Mouse (Mus musculus) thymus, adult 2 months (tissue): ENCODE data around the gene Gm20388. TPM values are rescaled to one million over a fixed set of nuclear protein-coding genes. Genes with fewer than 3 reads are reported as not detected.

Source experiments
- DNase-seq: peaks from one replicate; pipeline ENCODE4 v3.0.0; 2021
- H3K27ac ChIP-seq: fragments of 200-500 bp; 2 replicates; pipeline ENCODE4 v1.5.1; 2012; ENCODE audit warnings: low read length, control low read depth; ENCODE audit not compliant: control insufficient read depth, insufficient read depth
- H3K27me3 ChIP-seq: fragments of 200-500 bp; 2 replicates; pipeline ENCODE4 v1.6.1; 2012; ENCODE audit warnings: mild to moderate bottlenecking, low read length, moderate library complexity, mixed read lengths; ENCODE audit not compliant: control insufficient read depth, insufficient read depth
- H3K36me3 ChIP-seq: fragments of 200-500 bp; 2 replicates; pipeline ENCODE4 v1.6.1; 2012; ENCODE audit warnings: mild to moderate bottlenecking, low read length, moderate library complexity; ENCODE audit not compliant: control insufficient read depth, insufficient read depth
- H3K4me1 ChIP-seq: fragments of 200-500 bp; replicated peaks from 2 replicates; pipeline ENCODE4 v1.6.1; 2012; ENCODE audit warnings: low read length; ENCODE audit not compliant: control insufficient read depth, insufficient read depth
- H3K4me3 ChIP-seq: fragments of 200-500 bp; 2 replicates; pipeline ENCODE4 v1.5.1; 2012; ENCODE audit warnings: mild to moderate bottlenecking, low read length, control low read depth, moderate library complexity; ENCODE audit not compliant: control insufficient read depth, insufficient read depth
- CTCF ChIP-seq: fragments of 200-500 bp; IDR thresholded peaks from 2 replicates; pipeline ENCODE4 v1.5.1; 2012; ENCODE audit warnings: mild to moderate bottlenecking, control low read depth, low read length, moderate library complexity, borderline replicate concordance; ENCODE audit not compliant: control insufficient read depth, poor library complexity, insufficient read depth; ENCODE audit errors: extremely low read depth
- POLR2A ChIP-seq: fragments of 200-500 bp; IDR thresholded peaks from 2 replicates; pipeline ENCODE4 v1.6.1; 2012; ENCODE audit warnings: mild to moderate bottlenecking, low read length, control low read depth, moderate library complexity; ENCODE audit not compliant: control insufficient read depth, poor library complexity, insufficient read depth; ENCODE audit errors: extremely low read depth
- WGBS: fragments of 180-500 bp; shearing (Covaris S2); methylation state at CpG from one replicate; pipeline ENCODE4 v1.1.7; 2018; 5-methylcytosine and 5-hydroxymethylcytosine counted together
- polyA plus RNA-seq: library from polyadenylated mRNA; depleted of rRNA; stranded (reverse); fragments of >200 nt; gene quantifications from 2 replicates; pipeline ENCODE4 v1.2.3, GENCODE M21; 2012

The Gm20388 gene
- polyA plus RNA-seq, 1 experiment, result 103 TPM

DNA sequence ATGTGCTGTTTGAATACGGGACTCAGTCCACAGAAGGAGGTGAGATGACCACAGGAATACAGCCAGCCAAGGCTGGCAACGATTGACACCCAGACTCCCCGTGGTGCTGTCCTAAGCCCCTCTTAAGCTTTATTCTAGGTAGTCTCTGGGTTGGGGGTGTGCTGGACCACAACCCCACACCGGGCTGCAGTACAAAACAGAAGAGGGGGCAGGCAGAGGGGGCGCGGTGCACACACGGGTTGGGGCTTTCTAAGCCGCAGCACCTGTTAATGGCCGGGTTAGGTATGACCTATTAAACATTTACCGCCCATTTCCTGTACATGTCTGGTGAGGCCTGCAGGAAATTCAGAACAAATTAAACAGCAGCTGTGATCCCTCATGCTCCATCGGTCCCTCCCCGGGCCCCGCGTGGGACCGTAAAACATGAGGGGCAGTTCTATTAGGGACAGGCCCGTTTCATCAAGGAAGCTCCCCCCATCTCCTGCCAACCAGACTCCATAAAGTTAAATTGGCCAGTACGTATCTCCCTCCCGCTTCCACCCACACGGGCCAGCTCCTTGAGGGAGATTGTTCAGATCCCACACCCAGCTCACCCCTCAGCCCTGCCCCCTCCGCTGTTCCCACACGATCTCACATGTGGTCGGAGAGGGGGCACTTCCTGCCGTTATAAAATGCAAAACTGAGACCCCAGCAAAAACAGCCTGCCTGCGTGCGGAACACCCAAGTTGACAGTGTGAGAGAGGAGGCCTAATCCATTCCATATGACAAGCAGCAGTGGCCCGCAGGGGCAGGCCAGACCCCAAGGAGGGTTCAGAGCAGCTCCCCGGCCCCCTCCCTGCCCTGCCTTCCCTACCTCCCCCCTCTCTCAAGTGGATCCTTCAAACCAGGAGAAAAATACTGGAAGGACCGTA lies 1390.1 kb downstream of the Gm20388 start:
- Histone ChIP-seq H3K4me3 (peak overlapping the region; percentile 36), H3K27ac (peak overlapping the region; percentile 27; the same call in 1 of the 2 replicates), H3K4me1 (peaks cover 19% of the 10 kb centered on the region), H3K27me3 (no peaks in the 10 kb centered on the region), H3K36me3 (no peaks in the 10 kb centered on the region)
- 8% methylated on average over 28 of the region's 28 CpGs for WGBS
- no peak for TF ChIP-seq CTCF
- no peak for TF ChIP-seq POLR2A
- DNase-seq, result peak; percentile 52

DNA sequence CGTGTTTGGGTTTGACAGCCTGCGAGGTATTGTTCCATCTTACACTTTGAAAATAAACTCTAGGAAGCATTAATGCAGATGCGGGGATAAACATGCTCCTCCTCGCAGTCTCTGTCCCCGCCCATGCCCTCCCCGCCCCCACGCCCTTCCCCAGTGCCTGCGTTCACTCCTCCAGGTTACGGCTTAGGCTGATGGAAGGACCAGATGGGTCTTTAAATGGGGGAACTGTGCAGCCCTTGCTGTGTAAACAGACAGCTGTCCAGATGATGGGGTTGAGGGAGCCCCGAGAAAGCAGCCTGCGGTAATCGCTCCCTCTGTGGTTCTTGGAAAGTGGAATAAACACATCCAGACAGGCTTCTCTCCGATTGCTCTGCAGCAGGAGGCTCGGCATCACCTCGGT lies 1390.8 kb downstream of the Gm20388 start:
- H3K27me3 ChIP-seq, result no peaks in the 10 kb centered on the region
- DNase-seq, result peak; percentile 18
- peak overlapping the region; percentile 36 for H3K4me3 ChIP-seq
- peaks cover 19% of the 10 kb centered on the region for H3K4me1 ChIP-seq
- TF ChIP-seq CTCF (no peak), POLR2A (no peak)
- H3K27ac ChIP-seq, result no peak overlapping the region; the same call in 1 of the 2 replicates
- H3K36me3 ChIP-seq, result no peaks in the 10 kb centered on the region
- WGBS, result 11% methylated on average over 15 of the region's 15 CpGs

DNA sequence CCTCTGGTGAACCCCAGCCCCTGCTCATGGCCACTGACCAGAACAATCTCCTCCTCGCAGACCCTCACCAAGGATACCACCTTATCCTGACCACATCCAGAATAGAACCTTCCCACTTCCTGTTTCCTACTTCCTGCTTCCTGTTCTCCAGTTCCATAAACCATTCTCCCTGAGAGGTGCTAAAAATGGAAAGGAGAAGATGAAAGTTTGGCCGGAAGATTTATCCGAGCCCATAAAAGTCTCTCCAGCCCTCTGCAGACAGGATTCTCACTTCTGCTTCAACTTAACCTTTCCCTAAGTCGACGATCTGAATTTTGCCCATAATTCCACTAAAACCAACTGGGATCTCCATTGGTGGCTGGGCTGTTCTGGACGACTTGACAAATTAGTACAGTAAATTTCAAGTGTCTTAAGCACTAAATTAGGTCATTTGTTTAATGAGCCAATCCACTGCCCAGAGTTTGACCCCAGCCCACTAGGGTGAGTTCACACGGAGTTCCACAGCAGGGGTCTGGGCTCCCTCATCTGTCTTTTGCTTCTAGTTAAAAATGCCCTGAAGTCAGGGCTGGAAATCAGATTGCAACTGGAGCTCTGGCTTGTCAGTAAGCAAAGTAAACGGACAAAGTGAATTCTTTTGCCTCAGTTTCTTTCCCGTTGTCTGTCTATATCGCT lies 1391.5 kb downstream of the Gm20388 start:
- H3K27me3 ChIP-seq, result no peaks in the 10 kb centered on the region

DNA sequence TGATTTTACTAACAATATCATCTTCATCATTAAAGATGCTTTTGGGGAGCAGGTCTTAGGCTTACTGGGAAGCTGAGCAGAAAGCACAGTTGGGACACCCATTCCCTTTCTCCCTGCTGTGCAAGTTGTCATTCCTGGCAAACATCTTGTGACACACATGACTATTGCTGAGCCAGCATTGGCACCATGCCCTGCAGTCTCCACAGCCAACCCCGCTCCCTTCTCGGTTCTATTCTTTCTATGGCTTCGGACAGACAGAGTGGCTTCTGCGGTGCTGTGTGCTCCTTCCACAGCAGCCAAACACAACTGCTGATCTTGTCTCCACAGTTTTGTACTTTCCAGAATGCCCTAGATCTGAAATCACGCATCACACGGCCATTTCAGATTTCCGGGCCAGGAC lies 1397.1 kb downstream of the Gm20388 start:
- no peaks in the 10 kb centered on the region for H3K27me3 ChIP-seq
- 90% methylated on average over 7 of the region's 7 CpGs for WGBS
- H3K4me1 ChIP-seq, result no peaks in the 10 kb centered on the region
- DNase-seq, result no peak
- TF ChIP-seq POLR2A, result no peak
- no peak for TF ChIP-seq CTCF
- H3K36me3 ChIP-seq, result no peaks in the 10 kb centered on the region
- H3K27ac ChIP-seq, result no peak overlapping the region
- no peak overlapping the region for H3K4me3 ChIP-seq

More for the DNA sequence above, 1391.5 kb downstream of the Gm20388 start:
- no peak for DNase-seq
- 33% methylated on average over 10 of the region's 10 CpGs for WGBS
- Histone ChIP-seq H3K4me1 (peaks cover 19% of the 10 kb centered on the region), H3K4me3 (peak overlapping the region; percentile 36), H3K36me3 (no peaks in the 10 kb centered on the region), H3K27ac (no peak overlapping the region)
- TF ChIP-seq POLR2A (no peak), CTCF (no peak)

DNA sequence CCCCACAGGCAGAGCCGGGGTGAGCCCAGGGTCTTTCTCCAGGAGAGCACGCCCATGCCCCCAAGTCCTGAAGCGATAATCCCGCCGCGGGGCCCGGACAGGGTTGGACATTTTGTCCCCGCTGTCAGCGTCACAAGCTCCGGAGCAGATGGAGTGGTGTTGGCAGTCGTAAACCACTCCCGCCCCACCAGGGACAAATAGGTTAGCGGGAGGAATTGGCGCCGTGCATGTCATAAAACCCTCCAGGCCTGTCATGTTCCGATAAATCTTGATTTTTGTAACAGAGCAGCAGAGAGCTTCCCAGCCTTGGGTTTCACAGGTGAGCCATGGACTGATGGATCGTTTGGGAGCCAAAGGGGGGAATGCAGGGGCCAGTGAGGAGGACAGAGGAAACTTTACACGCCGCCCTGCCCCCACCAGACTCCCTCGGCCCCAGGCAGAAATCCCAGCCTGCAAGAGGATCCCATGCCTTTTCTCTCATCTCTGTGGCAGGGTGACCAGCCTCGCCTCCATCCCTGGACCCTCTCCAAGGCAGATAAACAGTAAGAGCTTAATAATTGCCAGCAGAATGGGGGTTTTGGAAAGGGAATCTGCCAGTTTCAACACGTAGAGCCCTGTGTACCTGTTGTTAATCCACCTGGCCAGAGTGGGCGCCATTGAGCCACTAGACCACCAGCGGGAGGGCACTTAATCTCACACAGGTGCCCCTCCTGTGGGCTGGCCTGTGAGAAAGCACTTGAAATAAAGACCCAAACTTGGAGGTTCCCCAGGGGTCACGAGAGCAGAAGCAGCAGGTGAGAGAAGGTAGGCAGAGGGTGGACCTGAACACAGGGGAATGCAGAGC lies 1400.6 kb downstream of the Gm20388 start:
- Histone ChIP-seq H3K4me1 (no peaks in the 10 kb centered on the region), H3K4me3 (no peak overlapping the region), H3K27ac (no peak overlapping the region), H3K27me3 (no peaks in the 10 kb centered on the region; the same call in 1 of the 2 replicates), H3K36me3 (no peaks in the 10 kb centered on the region)
- WGBS, result 39% methylated on average over 25 of the region's 25 CpGs
- DNase-seq, result no peak
- TF ChIP-seq POLR2A (no peak), CTCF (no peak)

DNA sequence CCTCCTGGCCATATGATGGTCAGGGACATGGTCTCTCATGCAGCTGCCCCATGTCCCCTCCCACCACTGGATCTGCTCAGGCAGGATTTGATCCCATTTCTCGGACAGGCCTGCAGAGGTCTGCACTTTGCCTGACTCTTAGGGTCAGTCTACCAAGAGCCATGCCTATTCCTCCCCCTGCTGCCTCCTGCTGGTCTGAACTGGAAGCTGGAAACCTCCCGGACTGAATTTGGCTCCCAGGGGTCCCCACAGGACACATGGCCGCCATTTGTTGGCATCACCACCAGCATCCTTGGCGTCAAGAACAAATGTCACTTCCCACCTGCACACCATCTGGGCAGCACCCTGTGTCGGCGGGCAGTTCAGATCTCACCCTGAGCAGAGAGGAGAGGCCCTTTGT lies 1402.8 kb downstream of the Gm20388 start:
- Histone ChIP-seq H3K4me1 (no peaks in the 10 kb centered on the region), H3K36me3 (no peaks in the 10 kb centered on the region), H3K4me3 (no peak overlapping the region), H3K27me3 (no peaks in the 10 kb centered on the region; the same call in 1 of the 2 replicates), H3K27ac (no peak overlapping the region)
- peak; percentile 6 for DNase-seq
- no peak for TF ChIP-seq CTCF
- no peak for TF ChIP-seq POLR2A
- 71% methylated on average over 6 of the region's 6 CpGs for WGBS
